Mouse (Mus musculus) ES-Bruce4 (cell line): ENCODE data around the gene Wdr25.

ENCODE experiments used
- CTCF ChIP-seq: IDR thresholded peaks from one replicate; pipeline ENCODE4 v1.8.1; 2011; ENCODE audit warnings: low read depth, low read length
- POLR2A ChIP-seq: IDR thresholded peaks from one replicate; pipeline ENCODE4 v1.8.1; 2011; ENCODE audit warnings: low read length; ENCODE audit not compliant: insufficient read depth

GRCm38 (mm10) chr12:108993046-108993445 lies 99.6 kb downstream of the Wdr25 start:
- TF ChIP-seq CTCF (no peak), POLR2A (no peak)
